Mouse (Mus musculus): ENCODE measurements around the gene Sufu.

Gene Sufu

DNA sequence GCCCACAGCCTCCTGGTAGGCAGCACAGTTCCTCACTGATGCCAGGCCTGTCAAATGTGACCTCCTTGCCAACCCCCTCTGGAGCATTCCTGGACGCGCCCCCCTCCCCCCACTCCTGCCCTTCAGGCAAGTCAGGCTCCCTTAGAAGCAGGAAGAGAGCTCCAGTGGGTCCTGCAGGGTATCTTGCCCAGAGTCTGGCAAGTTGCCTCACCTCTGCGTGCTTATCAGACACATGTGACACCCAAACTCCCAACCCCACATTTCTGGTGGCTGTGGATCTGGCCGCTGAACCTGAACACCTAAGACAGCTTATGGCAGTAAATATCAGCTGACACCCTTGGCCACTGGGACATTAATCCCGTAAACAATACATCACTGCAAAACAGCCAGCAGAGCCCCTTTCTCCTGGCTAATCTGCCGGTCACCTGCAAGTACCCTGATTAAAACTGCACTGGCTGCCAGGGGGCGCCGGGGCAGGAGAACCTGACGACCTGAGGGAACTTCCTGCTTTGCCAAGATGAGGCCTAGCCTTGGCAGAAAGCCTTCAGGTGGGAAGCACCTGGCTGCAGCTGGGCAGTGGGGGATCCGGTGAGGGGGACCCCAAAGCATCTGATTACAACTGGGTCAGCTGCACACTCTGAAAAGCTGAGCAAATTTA, 135.5 kb downstream of the Sufu start:
- DNase-seq = peak; percentile 44 to 64

DNA sequence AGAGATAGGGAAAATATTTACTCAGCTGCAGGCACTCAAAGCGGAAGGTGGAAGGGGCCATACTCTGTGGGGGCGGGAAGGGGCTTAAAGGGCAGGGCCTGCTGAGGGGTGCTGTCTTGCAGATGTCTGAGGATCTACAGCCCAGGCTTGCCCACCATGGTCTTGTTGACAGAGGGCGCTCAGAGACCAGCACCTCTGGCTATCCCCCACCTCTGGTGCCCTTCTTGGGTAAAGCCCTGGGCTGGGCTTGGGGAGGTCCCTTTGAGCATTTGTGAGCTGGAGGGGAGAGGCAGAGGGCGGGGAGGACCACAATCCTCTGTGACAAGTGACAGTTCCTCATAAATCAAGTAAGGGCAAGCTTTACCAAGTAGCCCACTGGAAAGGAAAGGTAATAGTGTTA, 136.4 kb downstream of the Sufu start:
- DNase-seq = no peak

DNA sequence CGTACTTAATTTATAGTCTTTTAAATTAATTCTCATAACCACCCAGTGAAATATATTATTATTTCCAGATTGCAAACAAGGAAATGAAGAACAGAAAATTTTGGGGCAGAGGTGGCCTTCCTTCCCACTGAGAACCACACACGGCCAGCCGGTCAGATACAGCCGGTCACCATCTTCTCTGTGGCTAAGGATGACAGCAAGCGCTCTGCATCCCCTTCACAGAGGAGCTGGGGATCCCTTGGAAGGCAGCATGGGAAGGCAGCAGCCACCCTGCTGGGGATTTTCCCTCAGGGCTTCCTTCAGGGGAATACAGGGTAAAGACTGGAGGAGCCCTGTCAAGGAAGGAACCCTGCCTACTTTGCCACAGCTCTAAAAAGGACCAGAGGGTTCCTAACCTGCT, 136.8 kb downstream of the Sufu start:
- DNase-seq = no peak

GRCm38 (mm10) chr19:46534542-46535098, 137.9 kb downstream of the Sufu start:
- no peak for DNase-seq

DNA sequence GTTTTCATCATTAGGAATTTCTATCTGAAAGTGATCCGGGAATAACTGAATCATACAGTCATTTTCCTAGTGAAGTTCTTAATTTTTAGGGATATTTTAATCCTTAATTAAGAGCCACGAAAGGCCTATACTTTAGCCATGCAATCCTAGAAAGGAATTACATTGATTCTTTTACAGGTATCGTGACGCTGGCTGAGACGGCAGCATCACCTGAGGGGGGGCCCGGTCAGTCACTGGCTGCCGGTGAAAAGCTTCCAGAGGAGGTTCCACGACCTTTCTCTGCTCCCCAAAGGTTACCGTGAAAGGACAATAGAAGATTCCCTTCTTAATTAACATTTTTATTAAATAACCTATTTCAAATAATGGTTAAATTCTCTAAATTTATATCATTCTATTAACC, 140.7 kb downstream of the Sufu start:
- DNase-seq = no peak

DNA sequence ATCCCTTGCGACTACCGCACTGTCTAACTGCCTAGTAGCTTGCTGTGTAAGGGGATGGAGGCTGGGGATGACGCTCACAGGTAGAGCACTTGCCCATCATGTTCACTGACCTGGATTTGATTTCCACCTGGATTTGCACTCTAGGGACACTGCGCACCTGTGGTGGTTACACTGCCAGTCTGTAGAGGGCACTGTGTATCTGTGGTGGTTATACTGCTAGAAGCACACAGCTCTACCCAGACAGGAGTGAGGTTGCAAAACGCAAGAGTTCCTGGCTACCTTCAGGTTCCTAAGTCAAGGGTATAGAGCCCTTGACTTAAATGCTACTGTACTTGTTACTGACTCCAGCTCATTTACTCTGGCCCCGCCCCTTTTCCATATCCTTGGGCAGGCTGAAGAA, 141.5 kb downstream of the Sufu start:
- peak in 1 of 2 experiments; percentile 15 for DNase-seq
